Mouse (Mus musculus): ENCODE results near the gene Ifnar1.

DNA sequence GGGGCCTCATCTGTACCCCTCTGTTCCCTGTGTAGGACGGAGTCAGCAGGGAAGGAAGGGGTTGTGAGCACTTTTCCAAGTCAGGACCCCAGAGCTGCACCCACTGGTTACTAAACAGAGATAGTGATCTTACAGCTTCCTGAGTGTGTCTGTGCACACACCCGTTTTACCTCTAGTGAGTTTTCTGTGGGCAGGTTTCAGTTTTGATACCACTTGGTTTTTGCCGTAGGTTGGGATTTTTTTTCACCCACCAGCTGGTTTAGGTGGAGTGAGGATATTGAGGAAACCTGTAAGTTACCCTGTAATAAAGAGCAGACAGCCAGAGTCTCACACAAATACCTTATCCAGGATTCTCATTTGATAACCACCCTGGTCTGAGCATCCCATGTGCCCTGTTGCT, 14.6 kb upstream of the Ifnar1 start:
- TF ChIP-seq CTCF (IDR thresholded peaks at IDR 0.05) = no peak
- TF ChIP-seq POLR2A (IDR thresholded peaks at IDR 0.05; ENCODE audit: insufficient read depth, low read depth, low read length) = no peak
- TF ChIP-seq EP300 (IDR thresholded peaks at IDR 0.05; ENCODE audit: insufficient read depth, low read depth, low read length) = no peak
